Mouse (Mus musculus) stomach, embryonic 14.5 days (tissue): Measurements from ENCODE around the gene Rasgef1b. TPM values are rescaled to one million over a fixed set of nuclear protein-coding genes. Genes with fewer than 3 reads are reported as not detected.
A peak's percentile ranks its signal among the peaks of the same experiment; 100 is the strongest.

Experiments
- ATAC-seq: fragments of 200-750 bp; cut with Nextera tagmentation; 2 replicates; pipeline ENCODE4 v1.8.0; 2017; ENCODE audit warnings: low read depth, moderate TSS enrichment; ENCODE audit not compliant: insufficient number of reproducible peaks, insufficient read depth, low FRiP score
- H3K27ac ChIP-seq: fragments of 300-500 bp; sonication (generic); 2 replicates; pipeline ENCODE4 v1.5.1; 2014; ENCODE audit warnings: mild to moderate bottlenecking, low read length, moderate library complexity, mixed read lengths
- H3K27me3 ChIP-seq: fragments of 300-500 bp; sonication (generic); 2 replicates; pipeline ENCODE4 v1.6.1; 2014; ENCODE audit warnings: low read length, control low read depth, mixed read lengths; ENCODE audit not compliant: control insufficient read depth, insufficient read depth
- H3K36me3 ChIP-seq: fragments of 300-500 bp; sonication (generic); 2 replicates; pipeline ENCODE4 v1.6.1; 2014; ENCODE audit warnings: mild to moderate bottlenecking, control low read depth, low read length, moderate library complexity, mixed read lengths; ENCODE audit not compliant: control insufficient read depth, insufficient read depth
- H3K4me1 ChIP-seq: fragments of 300-500 bp; sonication (generic); 2 replicates; pipeline ENCODE4 v1.6.1; 2014; ENCODE audit warnings: low read length, control low read depth, mixed read lengths; ENCODE audit not compliant: control insufficient read depth, insufficient read depth
- H3K4me2 ChIP-seq: fragments of 300-500 bp; sonication (generic); replicated peaks from 2 replicates; pipeline ENCODE4 v1.6.1; 2014; ENCODE audit warnings: low read depth, low read length, control low read depth
- H3K4me3 ChIP-seq: fragments of 300-500 bp; sonication (generic); 2 replicates; pipeline ENCODE4 v1.5.1; 2014; ENCODE audit warnings: low read depth, low read length, control low read depth
- H3K9ac ChIP-seq: fragments of 300-500 bp; sonication (generic); replicated peaks from 2 replicates; pipeline ENCODE4 v1.6.1; 2014; ENCODE audit warnings: low read depth, mild to moderate bottlenecking, control low read depth, low read length, moderate library complexity, mixed read lengths
- H3K9me3 ChIP-seq: fragments of 300-500 bp; sonication (generic); 2 replicates; pipeline ENCODE4 v1.6.1; 2016; ENCODE audit warnings: low read depth, low read length, control low read depth; ENCODE audit not compliant: control insufficient read depth
- WGBS: fragments of 180-500 bp; shearing (Covaris S2); extraction: QIAGEN DNeasy Blood & Tissue Kit; methylation state at CpG from one replicate; pipeline ENCODE4 v1.1.7; 2014; 5-methylcytosine and 5-hydroxymethylcytosine counted together
- polyA plus RNA-seq: library from polyadenylated mRNA; unstranded; fragments of >200 nt; fragmentation: Nextera tagmentation; extraction: Ambion mirVana; gene quantifications from 2 replicates; pipeline ENCODE4 v1.2.1, GENCODE M21; 2014

Rasgef1b gene
- polyA plus RNA-seq = 13.9 and 14.8 TPM in 2 replicates

GRCm38 (mm10) chr5:99728649-99729212, at the start of gene Rasgef1b:
Gene Rasgef1b, minus strand, starts transcription at chr5:99729065.
- peak within 1 kb of the TSS; percentile 61 for H3K4me3 ChIP-seq
- 0 out of 2 replicates have a peak, but pooled peaks cover 6% of the 10 kb centered on the region for H3K4me1 ChIP-seq
- H3K27ac ChIP-seq = no peak within 1 kb of the TSS
- H3K27me3 ChIP-seq = 0 out of 2 replicates have a peak, but pooled peaks cover 3% of the 10 kb centered on the region
- no peaks in the 10 kb centered on the region for H3K36me3 ChIP-seq
- no peaks in the 10 kb centered on the region for H3K9me3 ChIP-seq
- peak within 1 kb of the TSS; percentile 45 for H3K9ac ChIP-seq
- peak; percentile 86 for ATAC-seq
- H3K4me2 ChIP-seq = peak within 1 kb of the TSS; percentile 100
- 0% methylated on average over 44 of the region's 53 CpGs for WGBS

- Histone ChIP-seq H3K4me2 (no peak overlapping the region), H3K9ac (no peak overlapping the region), H3K27ac (no peak overlapping the region), H3K4me3 (no peak overlapping the region), H3K36me3 (no peaks in the 10 kb centered on the region), H3K9me3 (no peaks in the 10 kb centered on the region), H3K4me1 (no peaks in the 10 kb centered on the region), H3K27me3 (no peaks in the 10 kb centered on the region)
- WGBS = 82% methylated on average over 16 of the region's 16 CpGs
- no peak for ATAC-seq
Observed at GRCm38 (mm10) chr5:99775342-99775741, 46.5 kb upstream of the Rasgef1b start.

GRCm38 (mm10) chr5:99773265-99773664, 44.4 kb upstream of the Rasgef1b start:
- Histone ChIP-seq H3K27me3 (no peaks in the 10 kb centered on the region), H3K9ac (no peak overlapping the region), H3K9me3 (no peaks in the 10 kb centered on the region), H3K4me1 (no peaks in the 10 kb centered on the region), H3K27ac (no peak overlapping the region), H3K4me3 (no peak overlapping the region), H3K4me2 (no peak overlapping the region), H3K36me3 (no peaks in the 10 kb centered on the region)
- ATAC-seq = no peak
- WGBS = 81% methylated on average over 9 of the region's 9 CpGs

GRCm38 (mm10) chr5:99764246-99764645, 35.4 kb upstream of the Rasgef1b start:
- ATAC-seq = no peak
- Histone ChIP-seq H3K4me3 (no peak overlapping the region), H3K9me3 (no peaks in the 10 kb centered on the region), H3K36me3 (no peaks in the 10 kb centered on the region), H3K4me1 (no peaks in the 10 kb centered on the region), H3K27me3 (no peaks in the 10 kb centered on the region), H3K27ac (no peak overlapping the region), H3K4me2 (no peak overlapping the region), H3K9ac (no peak overlapping the region)
- WGBS = 59% methylated on average over 3 of the region's 3 CpGs

GRCm38 (mm10) chr5:99758859-99759258, 30.0 kb upstream of the Rasgef1b start:
- H3K9ac ChIP-seq = no peak overlapping the region
- no peak for ATAC-seq
- no peaks in the 10 kb centered on the region for H3K4me1 ChIP-seq
- H3K36me3 ChIP-seq = no peaks in the 10 kb centered on the region
- H3K27ac ChIP-seq = no peak overlapping the region
- no peaks in the 10 kb centered on the region for H3K27me3 ChIP-seq
- H3K4me2 ChIP-seq = no peak overlapping the region
- H3K4me3 ChIP-seq = no peak overlapping the region
- 71% methylated on average over 5 of the region's 5 CpGs for WGBS
- H3K9me3 ChIP-seq = no peaks in the 10 kb centered on the region

- H3K4me2 ChIP-seq = no peak overlapping the region
Observed at GRCm38 (mm10) chr5:99753843-99754242, 25.0 kb upstream of the Rasgef1b start.

GRCm38 (mm10) chr5:99753368-99753767, 24.5 kb upstream of the Rasgef1b start:
- WGBS = 71% methylated on average over 13 of the region's 13 CpGs
- no peak for ATAC-seq
- Histone ChIP-seq H3K27ac (no peak overlapping the region), H3K4me3 (no peak overlapping the region), H3K9ac (no peak overlapping the region), H3K9me3 (no peaks in the 10 kb centered on the region), H3K4me2 (no peak overlapping the region), H3K4me1 (no peaks in the 10 kb centered on the region), H3K36me3 (no peaks in the 10 kb centered on the region), H3K27me3 (no peaks in the 10 kb centered on the region)

More at GRCm38 (mm10) chr5:99753843-99754242, 25.0 kb upstream of the Rasgef1b start:
- Histone ChIP-seq H3K4me1 (no peaks in the 10 kb centered on the region), H3K9ac (no peak overlapping the region), H3K36me3 (no peaks in the 10 kb centered on the region), H3K4me3 (no peak overlapping the region), H3K27ac (no peak overlapping the region), H3K27me3 (no peaks in the 10 kb centered on the region), H3K9me3 (no peaks in the 10 kb centered on the region)
- 82% methylated on average over 12 of the region's 12 CpGs for WGBS
- ATAC-seq = no peak

GRCm38 (mm10) chr5:99752670-99753231, 23.9 kb upstream of the Rasgef1b start:
- ATAC-seq = no peak
- WGBS = 84% methylated on average over 5 of the region's 5 CpGs
- Histone ChIP-seq H3K4me1 (no peaks in the 10 kb centered on the region), H3K9ac (no peak overlapping the region), H3K4me2 (no peak overlapping the region), H3K36me3 (no peaks in the 10 kb centered on the region), H3K9me3 (no peaks in the 10 kb centered on the region), H3K27me3 (no peaks in the 10 kb centered on the region), H3K27ac (no peak overlapping the region), H3K4me3 (no peak overlapping the region)

- no peaks in the 10 kb centered on the region for H3K4me1 ChIP-seq
- WGBS = 75% methylated on average over 10 of the region's 10 CpGs
- no peak for ATAC-seq
Observed at GRCm38 (mm10) chr5:99748417-99748816, 19.6 kb upstream of the Rasgef1b start.

More at GRCm38 (mm10) chr5:99748417-99748816, 19.6 kb upstream of the Rasgef1b start:
- Histone ChIP-seq H3K27ac (no peak overlapping the region), H3K9me3 (no peaks in the 10 kb centered on the region), H3K9ac (no peak overlapping the region), H3K36me3 (no peaks in the 10 kb centered on the region), H3K4me2 (no peak overlapping the region), H3K27me3 (no peaks in the 10 kb centered on the region), H3K4me3 (no peak overlapping the region)
